Mouse (Mus musculus): Measurements from ENCODE around the gene S100a10.
A peak's percentile ranks its signal among the peaks of the same experiment; 100 is the strongest.

S100a10 gene

DNA sequence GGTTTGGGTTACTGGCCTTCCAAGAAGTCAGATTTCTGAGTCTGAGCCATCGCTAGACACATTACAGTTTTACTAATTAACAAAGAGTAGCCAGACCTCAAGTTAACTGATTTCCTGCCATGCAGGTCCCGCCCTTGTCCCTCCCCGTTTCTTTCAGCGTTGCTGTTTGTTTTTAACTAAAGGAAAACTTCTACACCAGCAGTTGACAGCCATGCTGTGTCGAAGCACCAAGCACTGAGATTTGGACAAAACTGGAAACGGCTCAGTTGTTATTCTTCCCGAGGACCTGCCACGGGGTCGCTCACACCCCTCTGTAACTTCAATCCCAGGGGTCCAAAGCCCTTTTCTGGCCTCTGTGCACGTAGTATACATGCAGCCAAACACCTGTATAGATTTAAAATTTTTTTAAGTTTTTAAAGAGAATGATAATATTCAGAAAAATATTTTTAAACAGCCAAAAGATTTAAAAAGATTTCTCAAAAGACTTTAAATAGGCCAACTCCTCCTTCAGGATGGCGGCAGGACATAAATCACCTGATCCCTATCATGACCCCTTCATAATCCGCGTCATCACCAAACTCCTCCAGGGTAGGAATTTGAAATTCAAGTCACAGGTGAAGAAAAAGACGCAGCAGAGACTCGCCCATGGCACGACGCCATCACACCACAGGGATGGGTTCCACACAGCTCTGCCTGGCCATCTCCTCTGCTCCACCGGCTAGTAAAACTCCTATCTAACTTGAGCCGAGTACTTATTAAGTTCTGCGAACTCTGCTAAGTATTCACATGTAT, 6.9 kb upstream of the S100a10 start:
- DNase-seq (ENCODE audit: low spot score in 2 of 2): peak; percentile 41 to 48

DNA sequence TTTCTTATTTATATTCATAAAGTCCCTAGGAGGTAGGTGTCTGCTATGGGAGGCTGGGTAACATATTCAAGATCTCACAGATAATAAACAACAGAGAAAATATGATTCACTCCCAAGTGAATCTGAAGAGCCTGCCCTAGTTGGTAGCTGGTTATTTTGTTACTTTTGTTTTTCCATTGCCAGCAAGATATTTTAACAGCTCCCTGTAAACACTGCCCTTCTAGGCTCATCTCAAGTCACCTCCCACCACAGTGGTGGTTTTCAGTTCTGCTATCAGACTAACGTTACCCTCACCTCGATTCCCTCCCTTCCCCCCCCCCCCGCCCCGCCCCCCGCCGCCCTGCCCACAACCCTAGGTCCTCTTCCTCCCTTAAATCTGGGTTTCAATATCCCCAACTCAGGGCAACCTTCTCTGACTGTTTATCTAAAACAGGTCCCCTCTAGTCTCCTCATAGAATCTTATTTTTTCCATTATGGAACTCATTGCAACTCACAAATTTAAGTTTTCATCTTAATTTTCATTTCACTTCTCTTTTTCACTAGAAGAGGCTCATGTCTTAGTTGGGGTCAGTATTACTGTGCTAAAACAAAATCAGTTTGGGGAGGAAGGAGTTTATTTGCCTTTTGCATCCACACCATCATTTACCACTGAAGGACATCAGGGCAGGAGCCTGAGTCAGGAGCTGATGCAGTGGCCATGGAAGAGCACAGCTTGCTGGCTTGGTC, 6.2 kb upstream of the S100a10 start:
- DNase-seq (ENCODE audit: low spot score in 2 of 2): peak; percentile 74 to 81

DNA sequence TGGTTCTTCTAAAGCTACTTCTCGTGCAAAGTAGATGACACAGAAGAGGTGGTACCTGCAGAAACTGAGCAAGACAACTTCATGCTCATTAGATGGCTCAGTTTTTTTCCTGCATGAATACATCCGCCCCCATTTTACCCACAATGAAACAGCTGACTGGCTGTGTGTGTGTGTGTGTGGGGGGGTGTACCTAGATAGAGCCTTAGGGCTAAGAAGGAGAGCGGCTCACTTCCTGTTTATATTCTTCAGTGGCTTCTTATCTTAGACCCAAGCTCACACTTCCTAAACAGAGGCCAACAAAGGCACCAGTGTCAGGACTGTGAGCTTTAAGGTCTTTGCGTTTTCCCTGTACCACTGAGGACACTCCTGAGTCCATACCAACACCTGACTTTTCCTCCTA, 4.9 kb upstream of the S100a10 start:
- peak; percentile 83 to 88 for DNase-seq (ENCODE audit: low spot score in 2 of 2)

DNA sequence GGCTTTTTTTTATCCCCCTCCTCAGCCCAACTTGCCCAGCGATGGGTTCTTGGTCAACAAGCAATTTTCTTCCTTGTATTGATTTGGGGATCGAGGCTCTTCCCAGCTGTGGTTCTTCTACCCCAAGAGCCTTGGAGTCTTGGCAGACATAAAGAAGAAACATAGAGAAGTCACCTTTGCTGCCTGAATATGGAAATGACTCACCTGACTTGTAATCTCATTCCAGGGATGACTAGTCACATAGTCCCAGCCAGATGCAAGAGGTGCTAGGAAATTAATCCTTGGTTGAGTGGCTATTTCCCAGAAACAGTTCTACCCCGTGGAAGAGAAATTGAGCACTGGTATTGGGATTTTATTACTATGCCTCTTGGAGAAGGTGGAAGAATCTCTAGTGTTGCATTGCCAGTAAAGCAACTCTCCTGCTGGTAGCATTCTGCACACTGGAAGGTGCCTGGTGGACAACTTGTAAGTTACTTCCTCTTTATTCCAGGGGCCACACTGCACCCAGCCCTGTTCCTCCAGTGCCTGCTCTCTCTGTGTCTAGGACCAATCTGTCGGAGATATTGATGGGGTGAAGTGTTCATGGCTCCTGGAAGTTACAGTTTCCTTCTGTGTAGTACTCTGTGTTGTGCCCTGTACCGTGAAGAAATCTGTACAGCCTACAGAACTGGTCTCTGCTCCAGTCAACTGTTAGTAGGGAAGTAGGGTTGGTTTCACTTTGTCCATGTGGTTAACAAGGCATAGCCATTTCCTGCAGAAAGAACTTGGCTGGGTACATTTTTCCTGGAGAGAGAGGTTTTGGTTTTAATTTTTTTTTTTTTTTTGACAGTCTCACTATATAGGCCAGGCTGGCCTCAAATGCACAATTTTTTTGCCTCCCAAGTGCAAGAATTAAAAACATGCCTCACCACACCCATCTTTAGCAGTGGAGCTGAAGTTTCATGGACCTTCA, 2.7 kb upstream of the S100a10 start:
- peak in 1 of 2 experiments; percentile 10 for DNase-seq (ENCODE audit: low spot score in 2 of 2)

DNA sequence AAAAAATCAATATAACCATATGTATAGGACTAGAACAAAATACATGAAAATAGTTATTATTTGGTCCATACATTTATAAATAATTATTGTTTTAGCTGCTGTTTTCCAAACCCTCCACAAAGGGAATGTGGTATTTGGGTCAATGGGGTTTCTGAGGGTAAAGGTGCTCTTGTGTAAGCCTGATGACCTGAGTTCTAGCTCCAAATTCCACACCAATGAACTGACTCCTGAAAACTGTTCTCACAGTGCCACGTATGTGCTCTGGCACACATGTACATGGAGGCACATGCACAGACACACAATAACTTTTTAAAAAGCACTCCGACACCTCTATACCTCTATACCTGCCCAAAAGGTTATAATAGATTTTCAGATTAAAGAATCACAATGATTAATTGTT, 1.6 kb upstream of the S100a10 start:
- DNase-seq (ENCODE audit: low spot score in 2 of 2): no peak

DNA sequence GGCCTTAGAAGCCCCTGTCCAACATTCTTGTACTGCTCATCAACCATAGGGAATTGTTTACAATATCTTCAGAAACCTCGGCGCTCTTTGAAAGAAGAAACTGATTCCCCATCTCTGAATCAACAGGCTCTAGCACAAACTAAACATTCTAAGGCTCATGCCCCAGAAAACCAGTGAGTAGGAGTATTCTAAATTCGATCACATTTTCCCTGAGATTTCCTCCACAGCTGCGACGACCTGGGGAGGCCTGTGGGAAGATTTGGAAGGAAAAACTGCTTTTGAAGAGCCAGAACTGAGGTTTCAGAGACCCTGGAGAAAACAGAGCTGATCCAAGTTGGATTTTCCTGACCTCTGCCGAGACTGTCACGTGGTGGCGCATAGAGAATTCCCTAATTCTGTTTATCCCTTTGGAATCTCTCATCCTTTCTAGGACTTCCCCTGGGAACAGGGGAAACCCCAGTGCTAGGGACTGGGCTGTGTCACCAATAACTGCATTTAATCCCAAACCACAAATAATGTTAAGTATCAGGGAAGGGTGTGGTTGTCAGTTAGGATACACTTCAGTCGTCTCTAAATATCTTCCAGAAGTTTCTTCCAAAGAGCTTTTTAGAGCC, 1.0 kb upstream of the S100a10 start:
- no peak for DNase-seq (ENCODE audit: low spot score in 2 of 2)

DNA sequence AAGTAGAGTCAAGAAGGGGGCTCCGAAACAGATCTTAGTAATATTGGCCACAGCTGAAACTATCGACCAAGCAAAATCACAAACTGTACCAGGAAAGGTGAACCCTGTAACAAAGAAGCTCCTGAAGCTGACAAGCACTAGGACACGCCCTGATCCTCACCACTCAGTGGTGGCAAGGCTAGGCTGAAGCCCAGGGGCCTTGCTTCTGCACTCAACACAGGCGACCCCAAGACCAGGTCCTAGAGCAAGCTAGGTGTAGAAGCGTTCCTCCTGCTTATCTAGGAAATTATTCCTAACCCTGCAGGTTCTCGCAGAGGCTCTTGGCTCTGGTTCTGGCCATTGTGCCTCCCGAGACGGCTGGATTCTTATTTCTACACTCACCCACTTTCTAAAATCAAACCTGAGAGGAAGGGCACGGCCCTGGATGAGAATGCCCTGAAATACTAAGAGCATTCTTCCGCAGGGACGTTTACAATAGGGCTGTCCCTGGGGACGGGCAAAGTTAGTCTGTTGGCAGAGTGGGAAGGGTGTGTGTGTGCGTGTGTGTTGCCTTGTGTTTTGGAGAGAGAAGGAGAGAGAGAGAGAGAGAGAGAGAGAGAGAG, 400 bp upstream of the S100a10 start:
- DNase-seq (ENCODE audit: low spot score in 2 of 2): no peak

DNA sequence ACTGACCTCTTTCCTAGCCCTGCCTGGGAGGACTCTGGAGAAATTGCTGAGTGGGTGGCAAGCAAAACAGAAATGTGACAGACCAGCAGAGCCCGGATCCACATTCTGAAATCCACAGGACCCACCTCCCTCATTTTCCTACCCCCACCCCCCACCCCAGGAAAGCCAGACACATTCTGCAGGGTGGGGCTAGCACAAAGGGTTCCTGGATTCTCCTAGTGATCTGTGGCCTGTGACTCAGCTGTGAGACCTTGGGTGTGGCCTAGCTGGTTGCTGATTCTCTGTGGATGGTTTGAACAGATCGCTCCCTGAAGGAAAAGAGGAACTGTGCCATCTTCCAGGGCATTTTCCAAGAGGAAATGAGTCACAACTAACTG, 986 bp downstream of the S100a10 start:
- peak in 1 of 2 experiments; percentile 7 for DNase-seq (ENCODE audit: low spot score in 2 of 2)

DNA sequence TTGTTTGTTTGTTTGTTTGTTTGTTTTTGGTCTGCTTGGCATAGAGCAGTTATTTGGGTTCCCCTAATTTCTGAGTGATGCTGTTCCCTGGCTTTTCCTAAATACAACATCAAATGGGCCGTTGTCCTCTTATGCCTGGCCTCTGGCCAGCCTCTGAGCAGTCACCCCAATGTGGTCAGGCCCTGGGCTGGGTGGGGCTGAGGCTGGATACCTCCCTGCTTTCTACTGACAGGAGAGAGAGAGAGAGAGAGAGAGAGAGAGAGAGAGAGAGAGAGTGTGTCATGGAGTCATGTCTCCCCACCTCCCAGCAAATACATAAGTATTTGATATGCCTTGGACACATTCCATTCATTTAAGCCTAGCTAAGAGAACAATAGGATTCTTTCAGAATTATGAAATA, 1.7 kb downstream of the S100a10 start:
- no peak for DNase-seq (ENCODE audit: low spot score in 2 of 2)

DNA sequence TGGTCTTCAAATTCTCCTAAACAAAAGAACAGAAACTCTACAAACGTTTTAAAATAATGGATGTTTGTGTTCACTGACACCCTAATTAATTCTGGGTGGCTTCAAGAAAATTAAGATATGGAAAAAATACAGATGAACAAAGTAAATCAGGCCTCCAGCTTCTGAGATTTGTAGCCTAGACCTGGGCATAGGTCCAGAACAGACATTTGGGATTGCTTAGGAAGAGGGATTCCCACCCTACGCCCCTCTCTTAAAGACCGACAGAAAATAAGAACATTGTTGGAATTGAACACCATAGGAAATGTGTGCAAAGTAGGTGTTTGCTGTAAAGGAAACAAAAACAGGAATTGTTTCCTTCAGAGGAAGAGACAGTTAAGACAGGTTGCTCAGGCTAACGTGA, 2.6 kb downstream of the S100a10 start:
- no peak for DNase-seq (ENCODE audit: low spot score in 2 of 2)

DNA sequence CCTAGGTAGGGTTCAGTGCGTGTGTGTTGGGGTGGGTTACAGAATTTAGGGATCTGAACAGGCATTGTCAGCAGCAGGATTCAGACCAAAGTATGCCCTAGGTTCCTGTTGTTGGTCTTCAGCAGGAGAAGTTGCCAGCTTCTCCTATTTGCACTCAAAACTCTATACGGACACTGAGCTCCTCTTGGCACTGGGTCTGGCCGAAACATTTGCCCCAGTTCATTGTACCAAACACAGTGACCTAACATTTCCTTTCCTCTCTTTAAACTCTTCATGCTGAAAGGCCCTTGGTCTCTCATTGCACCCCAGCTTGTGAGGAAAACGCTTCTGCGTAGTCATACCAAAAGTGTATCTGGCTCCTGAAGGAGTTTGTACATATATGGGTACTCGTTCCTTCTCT, 5.1 kb downstream of the S100a10 start:
- no peak for DNase-seq (ENCODE audit: low spot score in 2 of 2)

DNA sequence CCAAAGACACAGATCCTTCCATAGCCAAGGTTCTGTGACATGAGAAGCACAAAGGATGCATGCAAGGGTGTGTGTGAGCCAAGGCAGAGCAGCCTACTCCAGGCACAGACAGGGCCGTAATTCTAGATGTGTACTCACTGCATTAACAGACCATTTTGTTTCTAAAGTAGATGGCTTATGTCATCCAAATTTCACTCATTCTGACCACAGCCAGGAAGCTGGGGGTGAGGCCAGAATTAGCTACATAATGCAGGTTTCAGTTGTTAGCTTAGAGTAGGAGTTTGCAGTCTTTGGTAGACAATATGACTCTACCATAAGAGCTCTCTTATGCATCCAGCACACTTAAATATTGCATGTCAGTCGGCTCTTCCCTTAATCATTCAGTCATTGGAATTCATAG, 7.5 kb downstream of the S100a10 start:
- no peak for DNase-seq (ENCODE audit: low spot score in 2 of 2)

DNA sequence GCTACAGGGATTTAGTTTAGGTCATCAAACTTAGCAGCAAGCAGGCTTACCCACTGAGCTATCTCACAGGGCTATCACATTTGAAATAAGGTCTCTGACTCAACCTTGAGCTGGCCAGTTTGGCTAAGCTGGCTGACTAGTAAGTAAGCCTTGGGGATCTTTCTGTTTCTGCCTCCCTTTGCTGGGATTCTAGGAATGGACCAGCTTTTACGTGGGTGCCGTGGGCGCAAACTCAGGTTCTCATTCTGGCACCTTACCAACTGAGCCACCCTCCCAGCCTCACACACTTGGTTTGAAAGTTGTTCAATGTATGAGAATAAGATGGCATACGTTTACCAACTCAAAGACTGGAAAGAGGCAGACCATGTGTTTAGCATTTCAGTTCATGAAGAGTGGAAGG, 8.3 kb downstream of the S100a10 start:
- DNase-seq (ENCODE audit: low spot score in 2 of 2): no peak

DNA sequence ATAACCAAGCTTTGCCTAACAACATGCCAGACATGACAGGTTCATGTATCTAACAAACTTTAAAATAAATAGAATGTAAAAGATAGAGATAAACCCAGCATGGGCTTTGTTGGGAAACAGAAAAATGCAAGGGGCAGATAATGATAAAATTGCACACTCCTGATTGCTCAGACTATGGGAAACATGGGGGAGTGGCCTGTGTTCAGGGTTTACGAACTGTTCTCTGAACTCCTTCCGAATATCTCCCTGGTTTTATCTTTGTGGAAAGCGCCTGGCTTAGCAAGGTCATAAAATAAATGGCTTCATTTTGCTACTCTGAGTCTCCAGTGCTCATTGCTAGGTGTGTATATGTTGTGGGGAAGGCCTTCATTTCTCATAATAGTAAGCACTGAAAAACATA, 12.0 kb downstream of the S100a10 start:
- DNase-seq (ENCODE audit: low spot score in 2 of 2): no peak

DNA sequence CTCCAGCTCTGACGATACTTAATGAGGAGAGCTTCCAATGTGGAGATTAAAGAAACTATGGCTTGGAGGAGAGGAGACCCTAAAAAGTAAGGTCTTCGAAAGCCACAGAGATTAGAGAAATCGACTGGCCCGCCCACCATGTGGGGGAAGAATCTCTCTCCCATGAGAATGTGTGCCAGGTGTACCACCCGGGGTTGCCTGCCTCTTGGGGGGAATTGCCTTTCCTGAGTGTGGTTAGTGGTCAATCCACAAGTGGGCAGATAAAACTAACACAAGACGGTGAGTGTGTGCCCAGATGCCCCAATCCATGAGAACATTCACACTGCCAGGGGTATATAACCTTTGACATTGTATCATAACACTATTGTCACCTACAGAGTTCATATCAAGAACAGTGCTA, 12.8 kb downstream of the S100a10 start:
- DNase-seq (ENCODE audit: low spot score in 2 of 2): no peak

DNA sequence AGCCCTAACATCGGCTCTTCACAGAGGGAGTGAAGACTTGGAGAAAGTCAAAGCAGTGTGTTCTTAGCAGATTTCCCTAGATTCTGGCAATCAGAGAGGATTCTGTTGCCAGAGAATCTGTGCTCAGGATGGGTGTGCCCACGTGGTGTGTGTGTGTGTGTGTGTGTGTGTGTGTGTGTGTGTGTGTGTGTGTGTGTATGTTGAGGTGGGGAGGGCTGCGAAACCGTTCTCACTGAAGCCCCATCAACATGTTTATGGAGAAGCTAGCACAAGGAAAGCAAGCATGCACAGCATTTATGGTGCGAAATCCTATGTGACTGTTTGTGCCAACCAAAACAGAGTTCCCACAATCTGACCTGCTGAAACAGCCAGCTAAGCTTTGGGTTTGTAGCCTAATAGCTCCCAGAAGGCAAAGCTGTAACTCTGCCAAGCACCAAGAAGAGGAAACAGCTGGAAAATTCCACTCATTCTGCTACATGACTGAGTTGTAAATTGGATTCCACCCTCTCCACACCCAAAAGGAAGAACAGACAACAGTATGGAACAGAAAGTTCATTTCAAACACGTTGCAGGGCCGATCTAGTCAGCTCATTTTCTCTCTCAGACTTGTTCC, 13.7 kb downstream of the S100a10 start:
- DNase-seq (ENCODE audit: low spot score in 2 of 2): no peak

DNA sequence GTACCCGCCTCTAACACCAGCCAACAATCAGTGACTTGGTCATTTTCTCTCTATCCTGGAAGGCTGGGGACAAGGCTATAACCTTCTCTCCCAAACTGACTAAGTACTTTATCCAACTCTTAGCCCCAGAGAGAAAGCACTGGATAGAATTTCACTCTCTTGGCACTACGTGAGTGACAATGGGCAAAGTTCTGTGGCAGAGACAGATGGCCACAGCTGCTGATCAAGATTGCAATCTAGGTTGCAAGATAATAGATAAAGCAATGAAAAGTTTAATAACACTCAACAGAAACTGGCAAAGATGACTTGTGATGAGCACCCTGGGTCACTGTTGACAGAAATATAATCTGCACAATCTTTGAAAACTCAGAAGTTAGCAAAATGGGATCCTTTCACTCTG, 14.2 kb downstream of the S100a10 start:
- no peak for DNase-seq (ENCODE audit: low spot score in 2 of 2)

DNA sequence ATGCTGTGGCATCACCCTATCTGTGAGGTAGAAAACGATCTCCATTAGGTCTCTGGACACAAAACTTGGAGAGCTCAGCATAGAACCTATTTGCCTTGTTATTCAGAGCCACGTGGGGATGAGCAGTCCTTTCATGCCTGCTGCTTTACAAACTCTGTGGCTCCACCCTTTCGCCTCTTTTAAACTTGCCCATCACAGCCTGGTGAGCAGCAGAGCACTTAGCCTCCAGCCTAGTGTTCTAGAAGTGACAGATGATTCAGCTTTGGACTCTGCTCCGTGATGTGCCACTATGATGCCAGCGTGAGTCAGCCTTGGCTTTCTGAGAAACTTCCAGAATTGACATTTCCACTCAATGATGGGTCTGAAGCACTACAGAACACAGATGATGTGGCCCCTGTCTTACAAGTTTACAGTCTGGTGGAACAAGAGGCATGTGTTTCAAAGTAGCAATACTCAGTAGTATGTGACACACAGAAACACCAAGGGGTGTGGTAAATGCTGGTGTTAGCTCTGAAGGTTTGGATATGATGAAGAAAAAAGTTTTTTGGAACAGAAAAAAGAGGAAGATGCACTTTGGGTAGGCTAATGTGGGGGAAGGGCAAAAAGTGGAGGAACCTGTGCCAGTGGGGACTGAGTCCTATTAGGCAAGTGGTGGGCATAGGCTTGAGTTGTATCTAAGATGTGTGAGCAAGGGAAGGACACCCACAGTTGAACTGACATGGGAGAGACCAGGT, 17.3 kb downstream of the S100a10 start:
- DNase-seq (ENCODE audit: low spot score in 2 of 2): no peak

DNA sequence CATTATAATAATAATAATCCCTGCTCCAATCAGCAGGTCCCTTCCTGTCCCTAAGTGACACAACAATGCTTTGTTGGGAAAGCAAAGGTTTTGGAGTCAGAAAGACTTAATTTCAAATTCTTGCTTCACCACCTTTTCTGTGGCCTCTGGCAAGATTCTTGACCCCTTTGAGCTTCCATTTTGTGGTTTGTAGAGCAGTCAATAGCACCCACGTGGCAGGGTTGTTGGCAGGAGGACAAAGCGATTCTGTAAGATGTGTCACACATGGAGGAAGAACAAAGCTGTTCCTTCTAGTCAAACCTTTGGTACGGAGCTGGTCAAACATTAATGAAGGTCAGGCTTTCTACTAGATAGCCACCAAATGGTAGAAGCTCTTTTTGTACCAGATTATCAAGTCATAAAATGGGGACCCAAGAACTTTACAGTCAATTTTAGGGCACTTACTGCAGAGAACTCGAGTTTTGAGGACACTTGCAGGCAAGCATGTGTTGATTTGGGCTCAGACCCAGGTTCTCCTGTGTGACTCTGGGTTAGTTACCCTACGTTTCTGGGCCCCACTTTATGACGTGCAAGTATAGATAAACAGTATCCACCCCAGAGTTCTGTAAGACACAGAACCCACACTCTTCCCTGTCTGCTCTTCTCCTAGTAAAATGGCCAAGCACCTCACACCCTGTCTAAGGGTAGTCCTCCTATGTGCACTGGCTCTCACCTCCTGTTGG, 24.6 kb downstream of the S100a10 start:
- DNase-seq (ENCODE audit: low spot score in 2 of 2): no peak

DNA sequence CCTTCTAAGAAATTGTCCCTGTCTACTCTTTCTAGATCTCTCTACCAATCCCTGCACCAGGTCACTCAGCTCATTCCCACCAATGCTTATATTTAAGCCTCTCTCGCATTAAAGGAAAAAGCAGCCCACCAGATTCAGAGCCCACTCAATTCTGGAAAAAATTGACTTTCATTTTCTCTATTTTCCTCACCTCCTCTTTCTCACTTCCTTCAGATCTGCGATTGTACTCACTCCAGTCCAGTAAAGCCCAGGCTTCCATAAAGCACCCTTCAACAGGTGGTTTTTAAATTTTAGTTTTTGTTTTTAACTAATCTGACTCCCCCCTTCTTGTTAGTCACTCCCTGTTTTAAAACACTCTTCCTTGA, 25.1 kb downstream of the S100a10 start:
- DNase-seq (ENCODE audit: low spot score in 2 of 2): no peak
